Mouse (Mus musculus): ENCODE measurements at regions not wholly inside any gene's neighbourhood (a gene's known extent, or its start where the extent isn't known, plus 50 kb on each side); places are given as distances from the start of the nearest gene placed in this dataset.
A peak's percentile ranks its signal among the peaks of the same experiment; 100 is the strongest.

GRCm38 (mm10) chr10:100922976-100923375 is 332.7 kb downstream of the 1700017N19Rik start:
- no peak for DNase-seq

DNA sequence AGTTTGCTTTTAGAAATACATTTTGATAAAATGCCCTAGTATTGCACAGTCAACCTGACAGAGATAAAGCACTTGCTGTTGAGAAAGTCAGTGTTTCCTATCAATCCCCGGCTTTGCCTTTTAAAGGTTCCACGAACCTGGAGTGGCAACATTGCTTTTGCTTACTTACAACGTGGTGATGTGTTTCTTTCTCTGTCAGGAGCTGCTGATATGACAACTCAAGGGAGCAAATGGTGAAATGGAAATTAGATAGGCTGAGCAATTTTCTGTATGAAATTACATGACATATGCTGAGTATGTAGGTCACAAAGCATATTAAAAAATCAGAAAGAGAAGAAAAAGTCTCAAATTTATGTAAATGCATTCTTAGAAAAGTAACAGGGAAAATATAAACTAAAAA is 336.8 kb downstream of the 1700017N19Rik start:
- DNase-seq: no peak

GRCm38 (mm10) chr10:100931739-100932138 is 341.5 kb downstream of the 1700017N19Rik start:
- no peak for DNase-seq

DNA sequence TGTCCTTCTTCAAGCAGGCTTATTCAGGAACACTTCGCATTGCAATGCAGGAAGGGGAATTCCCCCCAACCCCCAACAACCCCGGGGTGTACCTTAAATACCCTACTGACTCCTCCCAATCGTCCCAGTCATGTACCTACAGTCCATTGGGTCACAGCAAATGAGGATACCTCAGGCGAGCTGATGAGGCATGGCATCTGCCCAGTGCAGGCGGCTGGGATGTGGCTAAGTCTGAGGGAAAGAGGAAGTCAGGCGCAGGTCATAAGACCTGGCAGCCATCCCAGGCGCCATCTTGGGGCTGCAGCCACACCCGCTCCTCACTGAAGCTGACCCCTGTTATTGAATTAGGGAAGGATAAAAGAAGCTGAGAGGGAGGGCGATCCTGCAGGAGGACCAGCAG is 368.1 kb downstream of the 1700017N19Rik start:
- DNase-seq: peak; percentile 4 to 26

- no peak for DNase-seq
Observed at GRCm38 (mm10) chr10:101003469-101003868, 413.2 kb downstream of the 1700017N19Rik start.

DNA sequence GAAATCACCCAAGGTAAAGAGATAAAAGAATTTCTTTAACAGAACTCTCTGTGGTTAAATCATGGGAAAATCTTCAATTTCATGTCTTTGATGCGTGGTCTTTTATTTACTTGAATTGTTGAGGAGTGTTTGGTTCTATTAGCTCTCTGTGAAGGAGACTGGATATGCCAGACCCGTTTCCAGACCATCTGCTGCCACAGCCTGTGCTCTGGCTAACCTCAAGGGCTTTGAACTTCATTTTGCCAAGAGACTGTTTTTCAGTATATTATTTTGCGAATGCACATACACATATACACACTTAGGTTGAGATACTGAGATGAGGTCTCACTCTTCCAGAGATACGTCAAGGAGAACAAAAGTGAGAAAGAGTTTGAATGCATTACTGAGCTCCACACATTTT is 414.4 kb downstream of the 1700017N19Rik start:
- no peak for DNase-seq

- no peak for DNase-seq
Observed at GRCm38 (mm10) chr10:101015416-101015815, 425.1 kb downstream of the 1700017N19Rik start.

- DNase-seq: no peak
Observed at GRCm38 (mm10) chr10:101038630-101039029, 448.3 kb downstream of the 1700017N19Rik start.

DNA sequence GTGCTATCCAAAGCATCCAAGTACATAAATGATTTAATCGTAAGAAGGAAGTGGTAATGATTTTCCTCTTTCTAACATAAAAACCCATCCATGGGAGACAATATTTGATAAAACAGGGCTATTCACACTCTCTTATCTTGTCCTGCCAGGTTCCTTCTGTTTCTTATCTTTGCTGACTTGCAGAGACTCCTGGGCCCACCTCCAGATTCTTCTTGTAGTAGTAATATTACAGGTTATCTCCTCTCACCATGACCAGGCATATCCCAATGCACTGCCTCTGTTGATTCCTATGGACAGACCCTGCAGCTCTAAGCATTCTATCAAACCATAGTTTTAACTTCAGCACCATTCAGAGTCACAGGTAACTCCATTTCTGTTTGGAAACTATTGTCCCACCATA is 448.8 kb downstream of the 1700017N19Rik start:
- no peak for DNase-seq
